Mouse (Mus musculus): ENCODE data around the gene Clic1. TPM values are rescaled to one million over a fixed set of nuclear protein-coding genes. Genes with fewer than 3 reads are reported as not detected.

The Clic1 gene
- polyA plus RNA-seq, 1 experiment = 69.6 TPM

DNA sequence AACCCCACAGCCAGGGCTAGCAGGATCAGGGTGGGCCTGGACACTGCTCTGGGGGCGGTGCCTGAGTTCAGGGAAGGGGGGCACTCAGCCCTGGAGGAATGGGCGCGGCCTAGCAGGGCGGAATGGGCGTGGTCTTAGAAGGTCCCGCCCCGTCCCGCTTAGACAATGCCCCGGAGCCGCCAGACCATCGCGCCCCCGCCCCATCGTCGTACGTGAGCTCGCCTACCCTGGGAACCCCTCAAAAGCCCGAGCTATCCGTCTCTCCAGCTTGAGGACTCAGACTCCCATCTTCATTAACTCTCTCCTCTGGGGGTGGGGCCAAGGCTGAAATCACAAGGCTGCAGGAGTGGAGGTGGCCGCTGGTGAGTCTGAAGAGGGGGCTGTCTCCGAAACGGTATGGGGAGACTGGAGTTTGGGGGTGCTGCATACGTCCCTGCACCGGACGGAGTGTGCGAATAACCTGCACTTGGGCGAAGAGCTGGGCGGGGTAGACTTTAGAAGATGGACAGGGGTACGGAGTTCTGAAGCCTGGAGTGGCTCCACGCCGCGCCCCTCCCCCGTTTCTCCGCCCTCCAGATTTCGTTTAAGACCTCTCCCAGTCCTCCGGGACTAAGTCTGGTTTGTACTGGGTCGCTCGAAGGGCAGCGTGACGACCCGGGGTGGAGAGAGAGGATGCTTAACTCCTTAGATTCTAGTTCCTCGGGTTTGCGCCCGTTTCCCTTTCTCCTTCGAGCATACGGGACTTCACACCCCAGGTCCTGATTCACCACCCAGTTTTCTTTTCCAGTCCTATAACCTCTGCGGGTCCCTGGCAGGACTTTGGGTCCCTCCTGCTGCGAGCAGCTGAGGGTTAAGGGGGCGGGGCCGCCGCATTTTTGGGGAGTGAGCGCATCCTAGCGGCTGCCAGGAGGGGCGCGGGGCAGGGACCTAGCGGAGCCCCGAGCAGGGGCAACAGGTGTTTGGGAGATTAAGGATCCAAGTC lies 9.4 kb downstream of the Clic1 start, which contains the start of gene Ddah2:
Gene Ddah2 (plus strand): TSS at position 125 of the 982 bp plus-strand sequence.
- TF ChIP-seq POLR2A (IDR thresholded peaks at IDR 0.05; ENCODE audit: borderline replicate concordance, extremely low read depth, insufficient read depth, insufficient read length, poor library complexity, severe bottlenecking) (peak; percentile 33; the same call in 1 of the 2 replicates), CTCF (IDR thresholded peaks at IDR 0.05; ENCODE audit: borderline replicate concordance, extremely low read depth, insufficient read depth, insufficient read length) (peak; percentile 74)
- DNase-seq (ENCODE audit: low read depth) = peak; percentile 97

DNA sequence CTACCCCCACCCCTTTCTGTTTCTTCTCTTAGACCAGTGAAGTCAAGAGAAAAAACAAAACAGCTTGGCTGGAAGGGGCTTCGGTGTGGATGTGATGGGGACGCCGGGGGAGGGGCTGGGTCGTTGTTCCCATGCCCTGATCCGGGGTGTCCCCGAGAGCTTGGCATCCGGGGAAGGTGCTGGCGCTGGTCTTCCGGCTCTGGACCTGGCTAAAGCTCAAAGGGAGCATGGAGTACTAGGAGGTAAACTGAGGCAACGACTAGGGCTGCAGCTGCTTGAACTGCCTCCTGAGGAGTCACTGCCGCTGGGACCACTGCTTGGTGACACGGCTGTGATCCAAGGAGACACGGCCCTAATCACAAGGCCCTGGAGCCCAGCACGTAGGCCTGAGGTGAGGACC lies 10.3 kb downstream of the Clic1 start:
- DNase-seq (ENCODE audit: low read depth) = no peak
- TF ChIP-seq POLR2A (IDR thresholded peaks at IDR 0.05; ENCODE audit: borderline replicate concordance, extremely low read depth, insufficient read depth, insufficient read length, poor library complexity, severe bottlenecking) (no peak), CTCF (IDR thresholded peaks at IDR 0.05; ENCODE audit: borderline replicate concordance, extremely low read depth, insufficient read depth, insufficient read length) (no peak)

DNA sequence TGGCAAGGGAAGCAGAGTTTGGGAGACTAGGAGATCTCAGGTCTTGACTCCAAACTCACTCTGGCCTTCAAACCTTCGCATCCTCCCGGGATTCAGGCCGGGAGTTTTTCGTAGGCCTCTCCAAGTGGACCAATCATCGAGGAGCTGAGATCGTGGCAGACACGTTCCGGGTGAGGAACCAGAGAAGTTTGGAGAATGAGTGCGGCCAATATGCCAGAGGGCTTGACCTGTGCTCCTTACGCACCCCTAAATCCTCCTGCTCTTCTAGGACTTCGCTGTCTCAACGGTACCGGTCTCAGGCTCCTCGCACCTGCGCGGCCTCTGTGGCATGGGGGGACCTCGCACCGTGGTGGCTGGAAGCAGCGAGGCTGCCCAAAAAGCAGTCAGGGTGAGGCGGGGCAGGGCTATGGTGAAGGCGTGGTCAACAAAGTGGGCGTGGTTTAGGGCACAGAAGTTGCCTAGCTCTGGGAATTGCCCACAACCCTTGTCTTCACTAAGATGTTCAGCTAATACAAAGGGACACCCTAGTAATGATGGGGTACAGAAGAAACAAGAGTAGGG lies 11.1 kb downstream of the Clic1 start:
- DNase-seq (ENCODE audit: low read depth) = no peak
- TF ChIP-seq POLR2A (IDR thresholded peaks at IDR 0.05; ENCODE audit: borderline replicate concordance, extremely low read depth, insufficient read depth, insufficient read length, poor library complexity, severe bottlenecking) (no peak), CTCF (IDR thresholded peaks at IDR 0.05; ENCODE audit: borderline replicate concordance, extremely low read depth, insufficient read depth, insufficient read length) (no peak)

DNA sequence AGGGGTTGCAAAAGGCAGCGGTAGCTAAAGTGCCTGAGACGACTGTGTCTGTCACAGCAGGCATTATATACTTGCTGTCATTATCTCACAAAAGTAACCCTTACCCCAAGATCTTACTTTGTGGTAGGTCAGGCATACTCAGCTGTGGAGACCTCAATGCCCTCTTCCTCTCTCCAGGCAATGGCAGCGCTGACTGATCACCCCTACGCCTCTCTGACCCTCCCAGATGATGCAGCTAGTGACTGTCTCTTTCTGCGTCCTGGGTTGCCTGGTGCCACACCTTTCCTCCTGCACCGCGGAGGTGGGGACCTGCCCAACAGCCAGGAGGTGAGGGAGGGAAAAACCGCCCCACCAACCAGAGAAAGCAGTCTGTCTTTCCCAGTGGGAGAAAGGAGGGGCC lies 11.5 kb downstream of the Clic1 start:
- no peak for DNase-seq (ENCODE audit: low read depth)
- no peak for TF ChIP-seq POLR2A (IDR thresholded peaks at IDR 0.05; ENCODE audit: borderline replicate concordance, extremely low read depth, insufficient read depth, insufficient read length, poor library complexity, severe bottlenecking)
- no peak for TF ChIP-seq CTCF (IDR thresholded peaks at IDR 0.05; ENCODE audit: borderline replicate concordance, extremely low read depth, insufficient read depth, insufficient read length)

DNA sequence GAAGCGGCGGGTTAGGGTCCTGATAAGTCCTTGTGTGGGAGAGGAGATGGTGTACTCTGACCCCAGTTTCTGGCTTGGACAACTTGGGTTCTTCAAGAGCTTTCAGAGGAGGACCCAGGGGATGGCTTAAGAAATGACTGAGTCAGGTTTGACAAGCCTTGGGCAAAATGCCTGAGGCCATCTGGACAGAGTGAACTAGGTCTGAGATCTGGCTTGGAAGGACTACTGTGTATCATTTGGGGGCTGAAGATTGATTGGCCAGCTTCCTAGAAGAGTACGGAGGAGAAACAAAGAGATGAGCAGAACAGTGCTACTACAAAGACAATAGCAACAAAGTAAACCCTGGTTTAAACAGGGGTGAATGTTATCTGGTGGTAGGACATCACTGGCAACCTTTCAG lies 13.7 kb downstream of the Clic1 start:
- TF ChIP-seq CTCF (IDR thresholded peaks at IDR 0.05; ENCODE audit: borderline replicate concordance, extremely low read depth, insufficient read depth, insufficient read length) = no peak
- no peak for TF ChIP-seq POLR2A (IDR thresholded peaks at IDR 0.05; ENCODE audit: borderline replicate concordance, extremely low read depth, insufficient read depth, insufficient read length, poor library complexity, severe bottlenecking)
- no peak for DNase-seq (ENCODE audit: low read depth)

DNA sequence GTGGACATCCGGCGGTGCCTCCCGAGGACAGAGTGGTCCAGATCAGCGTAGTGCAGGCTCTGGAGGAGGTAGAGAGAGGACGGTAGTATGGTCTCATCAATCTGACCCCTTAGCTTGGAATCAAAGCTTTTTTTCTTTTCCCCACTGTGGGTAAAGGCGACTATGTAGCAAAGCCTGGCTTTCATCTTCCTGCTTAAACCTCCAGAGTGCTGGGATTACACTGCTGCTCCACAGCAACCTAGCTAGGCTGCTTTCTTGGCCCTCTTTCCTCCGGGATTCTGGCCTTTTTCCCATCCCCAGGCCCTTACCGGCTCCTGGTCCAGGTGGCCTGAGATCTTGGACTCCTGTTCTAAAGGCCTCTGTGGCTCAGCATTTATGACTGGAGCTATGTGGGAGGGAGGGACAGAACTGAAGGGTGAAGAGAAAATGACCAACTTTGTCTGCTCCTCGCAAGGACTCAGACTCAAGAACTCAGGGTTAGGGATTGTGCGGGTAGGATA lies 14.7 kb downstream of the Clic1 start:
- DNase-seq (ENCODE audit: low read depth) = no peak
- TF ChIP-seq CTCF (IDR thresholded peaks at IDR 0.05; ENCODE audit: borderline replicate concordance, extremely low read depth, insufficient read depth, insufficient read length) (no peak), POLR2A (IDR thresholded peaks at IDR 0.05; ENCODE audit: borderline replicate concordance, extremely low read depth, insufficient read depth, insufficient read length, poor library complexity, severe bottlenecking) (no peak)

DNA sequence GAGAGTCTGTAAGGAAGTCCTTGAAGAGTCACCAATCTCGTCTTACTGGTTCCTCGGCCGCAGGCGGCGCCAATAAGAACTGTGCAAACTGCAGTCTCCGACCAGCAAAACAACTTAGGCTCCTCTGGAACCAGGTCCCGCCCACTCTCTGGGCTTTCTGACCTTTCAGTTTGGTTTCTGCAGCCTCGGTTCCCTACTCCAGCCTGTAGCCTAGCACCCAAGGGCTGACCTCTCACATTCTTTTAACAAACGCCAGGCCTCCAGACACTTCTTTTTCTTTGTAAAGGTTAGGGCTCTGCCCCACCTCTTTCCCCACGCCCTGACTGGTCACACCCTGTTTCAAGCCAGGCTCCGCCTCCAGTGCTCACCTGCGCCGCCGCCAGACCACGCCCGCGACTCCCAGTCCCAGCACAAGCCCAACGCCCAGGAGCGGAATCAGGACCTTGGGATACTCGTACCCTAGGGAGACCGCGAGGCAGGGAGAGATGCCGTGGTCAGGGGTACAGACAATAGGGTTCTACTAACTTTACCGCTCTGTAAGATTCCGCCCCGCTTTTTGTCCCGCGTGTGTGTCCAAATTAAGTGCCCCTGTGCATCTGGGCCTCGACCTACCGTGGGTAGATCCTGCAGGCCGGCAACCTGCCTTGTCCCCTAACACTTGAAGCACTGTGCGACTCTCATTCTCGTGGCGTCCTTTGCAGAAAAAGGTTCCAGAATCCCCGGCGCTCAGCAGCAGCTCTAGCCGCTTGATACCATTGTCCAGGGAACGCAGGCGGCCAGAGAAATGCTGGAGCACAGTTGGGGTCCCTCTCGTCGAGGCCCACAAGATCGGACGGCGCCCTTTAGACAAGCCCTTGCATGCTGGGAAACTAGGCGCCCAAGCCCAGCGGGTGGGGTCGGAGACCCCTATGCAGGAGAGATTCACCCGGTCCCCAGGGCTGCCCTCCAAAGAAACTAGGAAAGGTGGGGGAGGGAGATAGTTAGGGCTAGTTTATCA lies 15.5 kb downstream of the Clic1 start, which contains the start of gene Ly6g6c:
Gene Ly6g6c (plus strand): TSS at position 438 of the 997 bp plus-strand sequence.
- DNase-seq (ENCODE audit: low read depth) = no peak
- TF ChIP-seq POLR2A (IDR thresholded peaks at IDR 0.05; ENCODE audit: borderline replicate concordance, extremely low read depth, insufficient read depth, insufficient read length, poor library complexity, severe bottlenecking) (no peak), CTCF (IDR thresholded peaks at IDR 0.05; ENCODE audit: borderline replicate concordance, extremely low read depth, insufficient read depth, insufficient read length) (no peak)

DNA sequence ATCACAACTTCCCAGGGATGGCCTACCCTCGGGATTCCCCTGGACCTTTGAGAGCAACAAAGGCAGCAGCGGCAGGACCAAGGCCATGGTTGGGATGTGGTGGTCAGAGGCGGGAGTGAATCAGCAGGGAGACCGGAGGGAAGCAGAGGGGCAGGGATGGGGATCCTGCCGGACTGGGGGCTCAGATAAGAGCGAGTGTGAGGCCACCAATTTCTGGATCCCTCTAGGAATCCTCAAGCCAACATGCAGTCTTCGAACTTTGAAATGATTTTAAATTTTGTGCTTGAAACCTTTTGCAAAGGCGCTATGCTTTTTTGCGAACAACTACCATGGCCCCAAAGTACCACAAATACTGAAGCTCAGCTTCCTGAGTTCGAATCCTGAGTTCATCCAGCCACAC lies 16.3 kb downstream of the Clic1 start, which contains the start of gene Mpig6b:
Gene Mpig6b (minus strand): TSS at position 101 of the 400 bp plus-strand sequence.
- DNase-seq (ENCODE audit: low read depth) = no peak
- TF ChIP-seq POLR2A (IDR thresholded peaks at IDR 0.05; ENCODE audit: borderline replicate concordance, extremely low read depth, insufficient read depth, insufficient read length, poor library complexity, severe bottlenecking) (no peak), CTCF (IDR thresholded peaks at IDR 0.05; ENCODE audit: borderline replicate concordance, extremely low read depth, insufficient read depth, insufficient read length) (no peak)

DNA sequence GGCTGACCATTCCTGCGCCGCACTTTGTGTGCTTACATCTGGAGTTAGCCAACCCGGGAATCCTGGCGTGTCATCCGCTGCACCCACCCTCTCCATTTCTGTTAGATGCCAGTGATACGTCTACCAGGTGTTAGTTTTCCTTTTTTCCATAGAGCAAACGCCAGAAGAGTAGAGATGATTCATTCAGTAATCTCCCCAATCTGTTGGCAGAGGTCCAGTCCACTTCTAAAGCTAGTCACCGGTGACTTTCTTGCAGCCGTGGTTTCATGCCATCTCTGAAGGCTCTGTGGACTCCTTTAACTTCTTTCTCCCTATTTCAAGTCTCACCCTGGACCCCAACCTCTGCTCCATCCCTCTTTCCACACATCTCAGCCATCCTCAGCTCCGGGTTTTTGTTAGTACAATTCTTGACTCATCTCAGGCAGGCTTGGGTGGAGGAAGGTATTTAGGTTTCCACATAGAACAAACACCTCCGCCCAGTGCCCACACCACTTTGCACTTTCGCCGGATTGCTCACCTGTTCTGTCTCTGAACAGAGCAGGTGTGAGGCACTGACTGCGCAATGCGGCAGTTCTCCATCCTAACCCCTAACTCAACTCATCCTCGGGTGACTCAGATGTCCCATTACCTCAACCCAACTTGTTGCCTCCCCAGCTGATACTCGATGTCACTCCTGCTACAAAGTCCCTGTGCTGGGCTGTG lies 18.6 kb downstream of the Clic1 start:
- no peak for DNase-seq (ENCODE audit: low read depth)
- TF ChIP-seq CTCF (IDR thresholded peaks at IDR 0.05; ENCODE audit: borderline replicate concordance, extremely low read depth, insufficient read depth, insufficient read length) (no peak), POLR2A (IDR thresholded peaks at IDR 0.05; ENCODE audit: borderline replicate concordance, extremely low read depth, insufficient read depth, insufficient read length, poor library complexity, severe bottlenecking) (no peak)

Measured in brain, embryonic 14.5 days (tissue).